Mouse (Mus musculus) adrenal gland, adult 18-20 months (tissue): ENCODE results near the gene Olfr283. TPM values are rescaled to one million over a fixed set of nuclear protein-coding genes. Genes with fewer than 3 reads are reported as not detected.
"Not testable (repeated sequence)": the region's sequence is repeated elsewhere in the genome, so short reads cannot be mapped to it uniquely, and the experiment has no call there.

ENCODE experiments used
- DNase-seq, 2 experiments: peaks; one replicate each; pipeline ENCODE4 v3.0.0; 2021 to 2022; ENCODE audit warnings: low spot score in 2 of 2
- long read RNA-seq, 2 experiments: library from polyadenylated mRNA; stranded (forward); transcript quantifications; one replicate each; pipeline ENCODE4 v2.0.0; 2021
- total RNA-seq, 2 experiments: library from RNA; stranded (reverse); gene quantifications; 1 replicate in 1 of 2; 2 replicates in 1 of 2; pipeline ENCODE4 v1.2.3; 2021

The Olfr283 gene
- not detected for total RNA-seq
- long read RNA-seq, experiment 1, result 0 reads
- long read RNA-seq, experiment 2, result 0 reads

- DNase-seq, result no peak
Measured at GRCm38 (mm10) chr15:98380846-98381245, at the start of gene Olfr283. Gene Olfr283 (minus strand): TSS chr15:98380946.

DNA sequence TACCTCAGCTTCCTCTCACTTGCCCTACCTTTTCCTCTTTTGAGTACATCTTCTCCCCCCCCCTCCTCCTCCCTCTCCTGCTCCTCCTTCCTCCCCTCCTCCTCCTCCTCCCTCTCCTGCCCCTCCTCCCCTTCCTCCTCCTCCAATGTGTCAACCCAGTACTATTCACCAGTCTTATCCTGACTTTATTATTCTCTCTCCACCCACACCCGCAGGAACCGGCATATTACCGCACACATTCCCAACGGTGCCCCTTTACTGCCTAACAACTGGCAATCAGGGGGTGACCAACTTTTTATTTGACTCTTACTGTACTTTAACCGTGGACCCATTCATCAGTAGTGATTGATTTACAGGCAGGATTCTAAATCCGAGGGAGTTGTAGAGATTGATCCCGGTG lies 44.4 kb upstream of the Olfr283 start:
- no peak for DNase-seq

DNA sequence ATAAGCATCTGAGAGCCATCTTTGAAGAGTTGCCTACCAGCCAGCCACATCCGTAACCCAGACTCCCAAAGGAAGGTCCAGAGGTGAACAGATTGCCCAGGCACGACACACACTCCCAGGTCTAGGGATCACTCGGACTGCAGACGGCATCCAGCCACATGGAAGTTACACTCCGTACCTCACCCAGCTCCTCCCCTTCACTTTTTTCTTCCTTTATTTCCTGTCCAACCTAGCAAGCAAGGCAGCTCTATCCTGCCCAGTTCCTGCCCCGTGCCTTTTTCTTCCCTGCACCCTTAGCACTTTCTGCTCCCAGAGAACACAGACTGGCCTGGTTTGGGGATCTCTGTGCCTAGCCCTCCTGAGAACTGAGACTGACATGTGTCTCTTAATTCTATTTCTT lies 44.0 kb upstream of the Olfr283 start:
- no peak for DNase-seq

DNA sequence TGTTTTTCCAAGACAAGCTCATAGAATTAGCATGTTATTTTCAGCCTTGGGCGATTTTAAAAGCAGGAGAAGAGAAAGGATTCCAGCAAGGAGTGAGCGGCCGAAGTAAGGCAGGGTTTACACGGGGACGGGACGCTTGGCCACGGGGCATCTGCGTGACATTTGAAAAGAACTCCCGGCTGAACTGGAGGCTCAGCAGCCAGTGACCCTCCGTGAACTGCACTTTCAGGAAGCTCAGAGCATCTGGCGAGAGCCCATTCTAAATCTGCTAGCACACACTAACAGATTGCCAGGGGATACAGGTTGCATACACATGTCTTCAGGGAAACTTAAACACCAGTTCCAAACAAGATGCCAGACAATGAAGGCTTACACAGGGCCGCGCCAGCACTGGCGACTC lies 43.6 kb upstream of the Olfr283 start:
- DNase-seq, result no peak

DNA sequence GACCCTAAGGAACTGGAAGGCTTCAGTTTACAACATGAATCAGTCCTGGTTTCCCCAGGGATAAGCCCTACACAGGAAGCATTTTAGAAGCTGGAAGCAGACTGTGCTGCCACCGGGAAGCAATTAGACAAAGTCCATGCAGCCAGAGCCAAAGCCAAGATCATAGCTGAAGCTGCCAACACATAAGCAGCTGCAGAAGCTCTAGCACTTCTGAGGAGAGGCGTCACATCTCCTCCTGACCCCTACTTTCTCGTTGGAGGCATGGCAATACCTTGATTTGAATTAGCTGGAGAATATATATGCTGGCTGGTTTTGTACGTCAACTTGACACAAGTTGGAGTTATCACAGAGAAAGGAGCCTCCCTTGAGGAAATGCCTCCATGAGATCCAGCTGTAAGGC lies 40.2 kb upstream of the Olfr283 start:
- DNase-seq, result no peak

GRCm38 (mm10) chr15:98418096-98418495 lies 37.4 kb upstream of the Olfr283 start:
- DNase-seq, result no peak

DNA sequence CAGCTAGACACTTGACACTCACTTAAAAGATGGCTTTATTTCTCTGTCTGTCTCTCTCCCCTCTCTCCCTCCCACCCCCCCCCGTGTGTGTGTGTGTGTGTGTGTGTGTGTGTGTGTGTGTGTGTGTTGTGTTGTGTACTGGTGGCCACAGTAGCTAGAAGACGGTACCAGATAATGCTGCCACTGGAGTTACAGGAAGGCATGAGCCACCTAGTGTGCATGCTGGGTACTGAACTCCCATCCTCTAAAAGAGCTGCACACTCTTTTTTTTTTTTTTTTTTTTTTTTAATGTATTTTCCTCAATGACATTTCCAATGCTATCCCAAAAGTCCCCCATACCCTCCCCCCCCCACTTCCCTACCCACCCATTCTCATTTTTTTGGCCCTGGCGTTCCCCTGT lies 36.5 kb upstream of the Olfr283 start:
- not testable (repeated sequence) for DNase-seq

GRCm38 (mm10) chr15:98416802-98417201 lies 36.1 kb upstream of the Olfr283 start:
- DNase-seq, result not testable (repeated sequence)

- DNase-seq, result no peak
Measured at GRCm38 (mm10) chr15:98415996-98416395, 35.2 kb upstream of the Olfr283 start.

GRCm38 (mm10) chr15:98410249-98410648 lies 29.5 kb upstream of the Olfr283 start:
- DNase-seq, result no peak

DNA sequence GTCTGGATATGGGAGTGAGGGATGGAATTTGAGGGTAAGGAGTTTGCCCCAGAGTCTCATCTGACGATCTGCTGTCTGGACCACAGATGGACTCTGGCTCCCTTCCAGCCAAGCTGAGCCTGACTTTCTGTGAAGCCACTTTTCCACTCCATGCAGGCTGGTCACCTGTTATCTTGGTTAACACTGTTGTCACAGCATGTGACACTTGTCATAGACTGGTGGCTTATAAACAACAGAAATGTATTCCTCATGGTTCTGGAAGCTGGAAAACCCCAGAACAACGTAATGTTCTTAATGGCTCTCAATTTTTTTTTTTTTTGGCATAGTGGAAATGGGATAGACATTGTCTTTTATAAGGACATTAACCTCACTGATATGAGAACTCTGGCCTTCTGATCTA lies 28.9 kb upstream of the Olfr283 start:
- DNase-seq, result no peak

- peak in 1 of 2 experiments; percentile 32 for DNase-seq
Measured at GRCm38 (mm10) chr15:98408406-98409060, 27.8 kb upstream of the Olfr283 start.

DNA sequence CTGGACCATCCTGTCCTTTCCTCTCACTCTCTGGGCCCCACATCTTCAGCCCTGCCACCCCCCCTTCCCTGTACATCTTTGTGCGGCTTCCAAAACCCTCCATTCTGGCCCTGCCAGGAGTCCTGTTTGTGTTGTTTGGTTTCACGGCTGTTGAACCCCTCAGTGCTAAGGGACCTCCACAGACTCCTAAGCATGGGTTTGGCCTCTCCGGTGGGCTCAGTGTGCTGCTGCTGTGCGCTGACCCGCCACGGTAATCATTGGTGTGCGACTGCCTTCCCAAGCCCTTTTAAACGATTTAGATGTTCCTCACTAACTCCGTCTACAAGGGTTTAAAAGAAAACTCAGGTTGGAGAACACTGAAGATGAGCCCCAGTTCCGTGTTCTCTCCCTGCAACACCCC lies 21.6 kb upstream of the Olfr283 start:
- DNase-seq, result no peak

DNA sequence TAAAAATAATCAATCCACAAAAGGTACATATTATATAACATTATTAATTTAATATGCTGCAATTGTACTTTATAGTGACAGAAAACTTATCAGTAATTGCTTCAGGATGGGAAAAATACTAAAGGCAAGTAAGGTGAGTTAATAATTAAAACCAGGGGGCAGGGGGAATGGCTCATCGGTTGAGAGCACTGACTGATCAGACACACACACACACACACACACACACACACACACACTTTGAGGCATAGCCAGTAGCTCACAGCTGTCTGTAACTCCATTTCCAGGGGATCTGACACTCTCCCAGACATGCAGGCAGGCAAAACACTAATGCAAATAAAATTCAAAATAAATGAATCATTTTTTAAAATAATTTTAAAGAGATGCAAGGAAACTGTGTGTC lies 16.4 kb upstream of the Olfr283 start:
- DNase-seq, result no peak

GRCm38 (mm10) chr15:98391903-98392187 lies 11.1 kb upstream of the Olfr283 start:
- DNase-seq, result no peak

DNA sequence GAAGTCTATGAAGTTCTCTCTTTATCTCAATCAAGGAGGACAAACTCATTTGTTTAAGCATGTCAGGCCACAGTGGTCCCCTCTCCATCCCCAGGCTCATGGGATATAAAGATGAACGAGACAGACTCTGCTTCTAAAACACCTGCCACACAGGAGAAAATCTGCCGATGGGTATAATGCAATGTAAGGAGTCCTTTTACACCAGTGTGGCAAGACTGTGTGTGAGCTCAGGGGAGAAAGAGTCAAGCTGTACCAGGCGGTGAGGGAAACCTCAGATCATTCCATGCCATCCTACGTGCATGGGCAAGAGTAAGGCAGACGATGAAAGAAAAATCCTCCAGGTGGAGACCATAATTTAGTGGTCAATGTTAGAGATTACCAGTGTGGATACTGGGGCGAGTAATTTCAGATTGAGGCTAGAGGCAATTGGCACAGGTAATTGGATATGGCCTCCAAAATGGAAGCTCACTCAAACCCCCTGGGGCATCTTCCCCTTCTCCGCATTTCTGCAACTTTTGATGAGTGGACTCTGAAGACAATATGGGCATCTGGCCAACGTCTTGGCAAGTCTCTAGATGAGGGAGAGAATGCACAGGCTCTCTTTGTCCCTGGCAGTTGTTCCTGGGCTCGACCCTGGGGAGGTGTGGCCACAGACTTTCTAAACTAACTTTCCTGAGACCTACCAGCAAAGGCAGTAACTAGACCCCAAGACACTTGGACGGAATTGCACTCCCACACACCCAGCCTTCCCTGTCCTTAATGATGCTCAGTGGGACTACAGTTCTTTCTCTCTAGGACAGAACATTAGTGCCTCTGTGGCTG lies 10.5 kb upstream of the Olfr283 start:
- no peak for DNase-seq

DNA sequence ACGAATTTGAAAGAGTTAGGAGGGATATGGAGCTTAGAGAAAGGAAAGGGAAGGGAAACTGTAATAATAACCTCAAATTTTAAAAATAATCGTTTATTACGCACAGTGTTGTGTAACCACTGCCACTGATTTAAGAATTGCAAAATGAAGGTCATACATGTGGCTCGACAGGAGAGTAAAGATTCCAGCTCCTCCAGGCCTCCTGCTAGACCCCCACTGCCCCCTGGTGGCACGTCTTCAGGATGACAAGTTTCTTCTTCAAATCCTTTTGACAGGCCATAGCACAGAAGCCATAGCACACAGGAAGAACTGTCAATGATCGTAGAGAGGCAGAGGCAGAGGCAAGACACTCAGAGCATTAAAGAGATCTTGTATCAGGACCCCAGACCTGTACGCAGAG lies 9.1 kb upstream of the Olfr283 start:
- peak; percentile 75 to 76 for DNase-seq

DNA sequence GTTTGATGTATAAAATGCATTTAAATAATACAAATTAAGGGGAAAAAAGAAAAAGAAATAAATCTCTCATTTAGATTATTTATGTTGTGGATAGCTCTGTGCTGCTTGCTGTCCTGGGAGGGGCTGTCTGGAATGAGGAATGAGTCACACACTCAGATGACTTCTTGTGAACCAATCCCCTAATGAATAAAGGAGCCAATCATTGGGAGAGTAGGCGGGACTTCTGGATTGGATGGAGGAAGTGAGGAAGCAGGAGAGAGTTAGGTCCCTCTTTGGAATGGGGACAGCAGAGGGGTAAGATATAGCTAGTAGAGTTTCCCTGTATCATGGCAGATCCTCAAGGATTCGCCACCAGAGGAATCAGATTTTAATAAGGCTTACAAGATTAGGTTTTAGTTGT lies 6.9 kb upstream of the Olfr283 start:
- DNase-seq, result no peak

DNA sequence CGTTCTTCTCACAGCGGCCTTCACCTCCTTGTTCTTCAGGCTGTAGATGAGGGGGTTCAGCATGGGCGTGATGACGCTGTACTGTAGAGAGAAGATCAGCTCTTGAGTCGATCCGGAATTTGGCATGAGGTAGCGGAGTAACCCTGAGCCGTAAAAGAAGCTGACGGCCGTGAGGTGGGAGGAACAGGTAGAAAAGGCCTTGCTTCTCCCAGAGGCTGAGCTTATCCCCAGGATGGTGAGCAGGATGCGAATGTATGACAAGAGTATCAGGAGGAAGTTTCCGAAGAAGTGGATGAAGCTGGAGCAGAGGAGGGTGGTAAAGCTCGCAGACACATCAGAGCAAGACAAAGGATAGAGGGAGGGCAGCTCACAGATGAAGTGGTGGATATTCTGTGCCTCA lies 2.5 kb downstream of the Olfr283 start:
- no peak for DNase-seq

- DNase-seq, result no peak
Measured at GRCm38 (mm10) chr15:98340887-98341286, 39.9 kb downstream of the Olfr283 start, which contains the start of gene Olfr284. Gene Olfr284 (minus strand): TSS chr15:98340987.
